In the genomic region with DNA sequence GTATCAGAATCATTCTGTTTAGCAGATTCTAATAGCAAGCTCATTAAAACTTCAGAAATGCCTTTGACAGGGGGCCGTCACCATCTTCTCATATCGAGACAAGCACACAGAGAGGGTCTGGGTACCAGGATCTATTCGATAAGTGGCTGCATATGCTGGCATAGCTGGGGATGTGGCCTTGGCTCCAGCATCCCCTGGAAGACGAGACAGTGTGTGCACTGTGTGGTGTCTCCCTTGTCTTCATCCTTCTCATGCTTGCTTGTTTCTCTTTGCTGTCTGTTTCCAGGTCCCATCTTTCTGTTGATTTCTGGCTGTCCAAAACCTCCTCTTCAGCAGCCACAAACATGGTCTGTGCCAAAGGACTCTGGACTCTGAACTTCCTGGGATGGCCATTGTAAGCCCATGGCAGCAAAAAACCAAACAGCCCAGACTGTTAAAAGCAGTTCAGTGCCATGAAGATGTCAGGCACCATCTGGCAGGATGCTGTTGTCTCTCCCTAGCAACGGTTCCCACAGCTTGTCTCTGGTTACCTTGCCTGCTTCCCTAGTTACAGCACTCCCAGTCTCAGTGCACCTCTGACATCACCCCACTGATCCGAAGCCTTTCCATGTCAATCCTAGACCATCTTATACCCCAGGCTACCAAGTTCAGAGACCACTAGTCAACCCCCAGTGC, we compare ENCODE assay signal across 10 mouse cellular contexts. TPM values are rescaled to one million over a fixed set of nuclear protein-coding genes. Genes with fewer than 3 reads are reported as not detected.
DNase-seq lines count a peak whose midpoint lies in the region; ATAC-seq and TF ChIP-seq lines count a peak whose summit lies in the region.
"Had no signal": no experiment of that assay in that cellular context is flagged by ENCODE, and none has a peak within 500 bp of the region (broad histone marks: within the 10 kb centered on the region; RNA-seq: fewer than 3 reads in every experiment).

No protein-coding gene starts in this region.

- ATAC-seq in frontal cortex, adult (ENCODE audit: low TSS enrichment), result peak; percentile 96
- peak; percentile 76 for ATAC-seq in hindbrain, embryonic 13.5 days (ENCODE audit: low FRiP score)
- peak; percentile 69 for ATAC-seq in midbrain, embryonic 11.5 days (ENCODE audit: low FRiP score)
- ATAC-seq: inflammation-experienced regulatory T-cells, adult 6 months had no signal

- no peak for DNase-seq in frontal cortex, postnatal 25 days (ENCODE audit: low spot score in 2 of 2)
- peak; percentile 58 for DNase-seq in cerebellum, adult 11-12 months
- no peak for DNase-seq in midbrain, embryonic 11.5 days (ENCODE audit: low spot score, missing footprints)
- no peak for DNase-seq in thymus, adult 2 months
- no peak for DNase-seq in thymus, postnatal 0 days (ENCODE audit: low spot score)
- DNase-seq in ovary, postnatal 36 days (ENCODE audit: low spot score), result no peak
- DNase-seq: liver, embryonic 13.5 days had no signal

- H3K27me3 ChIP-seq in hindbrain, embryonic 13.5 days, result no peaks in the 10 kb centered on the region
- H3K27me3 ChIP-seq in midbrain, embryonic 11.5 days (ENCODE audit: control insufficient read depth, insufficient read depth, low read length), result no peaks in the 10 kb centered on the region
- H3K27me3 ChIP-seq in thymus, adult 2 months (ENCODE audit: control insufficient read depth, insufficient read depth, low read length), result no peaks in the 10 kb centered on the region
- H3K27me3 ChIP-seq: liver, embryonic 13.5 days had no signal

- H3K27ac ChIP-seq in hindbrain, embryonic 13.5 days, result no peak overlapping the region
- H3K27ac ChIP-seq in midbrain, embryonic 11.5 days (ENCODE audit: low read depth, low read length), result no peak overlapping the region
- H3K27ac ChIP-seq in thymus, adult 2 months (ENCODE audit: control insufficient read depth, insufficient read depth, low read length), result no peak overlapping the region
- H3K27ac ChIP-seq: liver, embryonic 13.5 days had no signal

- no peak overlapping the region for H3K4me3 ChIP-seq in hindbrain, embryonic 13.5 days
- H3K4me3 ChIP-seq in midbrain, embryonic 11.5 days (ENCODE audit: low read depth, low read length), result no peak overlapping the region
- H3K4me3 ChIP-seq in thymus, adult 2 months (ENCODE audit: control insufficient read depth, insufficient read depth, low read length), result no peak overlapping the region
- H3K4me3 ChIP-seq: liver, embryonic 13.5 days had no signal

- peaks cover 10% of the 10 kb centered on the region for H3K4me1 ChIP-seq in hindbrain, embryonic 13.5 days (replicated peaks)
- no peaks in the 10 kb centered on the region for H3K4me1 ChIP-seq in midbrain, embryonic 11.5 days (ENCODE audit: control insufficient read depth, insufficient read depth, low read length)
- H3K4me1 ChIP-seq in thymus, adult 2 months (replicated peaks; ENCODE audit: control insufficient read depth, insufficient read depth, low read length), result no peaks in the 10 kb centered on the region
- H3K4me1 ChIP-seq: liver, embryonic 13.5 days had no signal

- H3K9ac ChIP-seq in hindbrain, embryonic 13.5 days, result no peak overlapping the region
- no peak overlapping the region for H3K9ac ChIP-seq in midbrain, embryonic 11.5 days (ENCODE audit: low read length)
- H3K9ac ChIP-seq: liver, embryonic 13.5 days had no signal

- WGBS in hindbrain, embryonic 13.5 days, result 69% methylated on average over 6 of the region's 6 CpGs
- WGBS in midbrain, embryonic 11.5 days, result 76% methylated on average over 6 of the region's 6 CpGs
- WGBS in thymus, adult 2 months, result 93% methylated on average over 6 of the region's 6 CpGs

- no peaks in the 10 kb centered on the region for H3K9me3 ChIP-seq in hindbrain, embryonic 13.5 days
- H3K9me3 ChIP-seq in midbrain, embryonic 11.5 days (ENCODE audit: control insufficient read depth, low read length), result no peaks in the 10 kb centered on the region
- H3K9me3 ChIP-seq: liver, embryonic 13.5 days had no signal

- no peak for TF ChIP-seq POLR2A in thymus, adult 2 months (IDR thresholded peaks at IDR 0.05; ENCODE audit: control insufficient read depth, extremely low read depth, insufficient read depth, low read length, poor library complexity)

- TF ChIP-seq CTCF in thymus, adult 2 months (IDR thresholded peaks at IDR 0.05; ENCODE audit: borderline replicate concordance, control insufficient read depth, extremely low read depth, insufficient read depth, low read length, poor library complexity), result no peak

- no peak overlapping the region for H3K4me2 ChIP-seq in hindbrain, embryonic 13.5 days
- H3K4me2 ChIP-seq in midbrain, embryonic 11.5 days, result no peak overlapping the region
- H3K4me2 ChIP-seq: liver, embryonic 13.5 days had no signal

- H3K36me3 ChIP-seq in hindbrain, embryonic 13.5 days, result no peaks in the 10 kb centered on the region
- no peaks in the 10 kb centered on the region for H3K36me3 ChIP-seq in midbrain, embryonic 11.5 days (ENCODE audit: control insufficient read depth, insufficient read depth, low read length)
- no peaks in the 10 kb centered on the region for H3K36me3 ChIP-seq in thymus, adult 2 months (ENCODE audit: control insufficient read depth, insufficient read depth, low read length)
- H3K36me3 ChIP-seq: liver, embryonic 13.5 days had no signal

RNA-seq across cellular contexts. Expression of gene Kctd12, which starts 56.5 kb away (rescaled TPM):
- 9.1 and 16.1 TPM in 2 replicates for polyA plus RNA-seq in hindbrain, embryonic 13.5 days (2015; fragmentation: Nextera tagmentation; extraction: Ambion mirVana)
- polyA plus RNA-seq in midbrain, embryonic 11.5 days (2014; fragmentation: Nextera tagmentation; extraction: Ambion mirVana), result 9.3 and 13.7 TPM in 2 replicates
- 20.0 and 25.4 TPM in 2 replicates for polyA plus RNA-seq in thymus, adult 2 months (2012; rRNA removed)
- polyA plus RNA-seq in thymus, postnatal 0 days (2015; fragmentation: Nextera tagmentation; extraction: Ambion mirVana), result 4.7 and 5.0 TPM in 2 replicates
